Mouse (Mus musculus) C2C12 (cell line): Measurements from ENCODE around the gene Samd5. TPM values are rescaled to one million over a fixed set of nuclear protein-coding genes. Genes with fewer than 3 reads are reported as not detected.

Source experiments
- H3K27me3 ChIP-seq: one replicate; pipeline ENCODE4 v1.6.1; 2011; ENCODE audit not compliant: control insufficient read depth, insufficient read depth, insufficient read length
- H3K36me3 ChIP-seq: one replicate; pipeline ENCODE4 v1.6.1; 2011; ENCODE audit not compliant: control insufficient read depth, insufficient read depth
- H3K4me3 ChIP-seq: one replicate; pipeline ENCODE4 v1.5.1; 2011; ENCODE audit warnings: mild to moderate bottlenecking, control low read depth; ENCODE audit not compliant: poor library complexity, insufficient read depth, severe bottlenecking
- H3K79me2 ChIP-seq: one replicate; pipeline ENCODE4 v1.6.1; 2011; ENCODE audit not compliant: control insufficient read depth, insufficient read depth
- H3K79me3 ChIP-seq: one replicate; pipeline ENCODE4 v1.6.1; 2011; ENCODE audit warnings: low read depth, control low read depth
- H3ac ChIP-seq: one replicate; pipeline ENCODE3; 2011; ENCODE audit warnings: low read depth; ENCODE audit not compliant: control insufficient read depth, insufficient read length
- CEBPB ChIP-seq: IDR thresholded peaks from one replicate; pipeline ENCODE4 v1.6.1; 2011; ENCODE audit warnings: low read depth, mild to moderate bottlenecking, control low read depth, moderate library complexity
- CTCF ChIP-seq: IDR thresholded peaks from one replicate; pipeline ENCODE4 v1.5.1; 2011; ENCODE audit not compliant: control insufficient read depth, insufficient read depth, insufficient read length
- FOSL1 ChIP-seq: IDR thresholded peaks from one replicate; pipeline ENCODE4 v1.8.0; 2011; ENCODE audit warnings: mild to moderate bottlenecking, low read length; ENCODE audit not compliant: poor library complexity, insufficient read depth, severe bottlenecking
- MAX ChIP-seq: IDR thresholded peaks from one replicate; pipeline ENCODE4 v1.6.1; 2011; ENCODE audit warnings: mild to moderate bottlenecking, control low read depth
- MYOD1 ChIP-seq: IDR thresholded peaks from one replicate; pipeline ENCODE4 v1.6.1; 2011; ENCODE audit warnings: low read depth; ENCODE audit not compliant: control insufficient read depth, insufficient read length
- MYOG ChIP-seq: IDR thresholded peaks from one replicate; pipeline ENCODE4 v1.6.1; 2011; ENCODE audit not compliant: control insufficient read depth, insufficient read length; ENCODE audit errors: extremely low read depth
- USF1 ChIP-seq: IDR thresholded peaks from one replicate; pipeline ENCODE4 v1.6.1; 2011; ENCODE audit warnings: low read depth, mild to moderate bottlenecking, control low read depth, moderate library complexity
- polyA plus RNA-seq: library from polyadenylated mRNA; unstranded; fragments of >200 nt; fragmentation: generic; extraction: Trizol; gene quantifications from one replicate; pipeline ENCODE4 v1.2.1, GENCODE M21; 2012; ENCODE audit warnings: missing spikeins

The Samd5 gene
- polyA plus RNA-seq, 1 experiment, result not detected

DNA sequence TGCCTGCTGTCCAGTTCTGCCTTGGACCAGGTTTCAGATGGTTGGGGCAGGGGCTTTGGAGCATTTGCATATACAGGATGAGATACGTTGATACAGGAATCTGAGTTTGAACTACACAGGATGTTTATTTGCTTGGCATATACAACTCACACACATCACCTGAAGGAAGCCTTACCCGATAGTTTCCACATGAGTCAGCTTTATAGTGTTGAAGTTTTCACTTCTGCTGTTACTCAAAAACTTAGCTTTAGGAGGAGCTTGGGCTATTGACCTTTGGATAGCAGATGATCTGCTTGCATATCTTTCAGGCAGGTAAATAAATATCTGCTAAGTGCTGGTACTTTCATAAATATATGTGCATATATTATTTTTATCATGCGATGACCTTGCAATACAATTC, 28.6 kb downstream of the Samd5 start:
- no peak for TF ChIP-seq MAX
- no peak for TF ChIP-seq MYOG
- TF ChIP-seq FOSL1, result no peak
- TF ChIP-seq MYOD1, result no peak
- no peak for TF ChIP-seq CEBPB
- TF ChIP-seq USF1, result no peak
- TF ChIP-seq CTCF, result no peak
- no peak overlapping the region for H3K4me3 ChIP-seq
- H3K36me3 ChIP-seq, result no peaks in the 10 kb centered on the region
- H3K79me3 ChIP-seq, result no peaks in the 10 kb centered on the region
- H3K79me2 ChIP-seq, result no peaks in the 10 kb centered on the region
- H3ac ChIP-seq, result no peak overlapping the region
- no peaks in the 10 kb centered on the region for H3K27me3 ChIP-seq

DNA sequence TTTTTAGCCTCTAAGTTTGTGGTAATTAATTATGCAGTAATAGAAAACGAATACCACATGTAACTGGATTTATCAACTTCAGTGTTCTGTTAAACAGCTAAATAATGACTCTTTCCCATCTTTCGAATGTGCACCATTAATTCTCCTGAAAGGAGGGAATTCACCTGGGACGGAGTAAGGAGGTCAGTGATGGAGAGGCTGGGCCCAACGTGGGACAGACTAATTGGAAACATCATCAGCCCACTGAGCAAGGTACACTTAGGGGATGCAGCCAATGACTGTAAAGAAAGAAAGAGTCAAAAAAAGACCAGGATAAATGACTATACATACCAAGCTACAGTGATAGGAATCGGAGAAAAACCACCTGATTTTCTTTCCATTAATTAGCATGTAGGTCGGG, 31.5 kb downstream of the Samd5 start:
- TF ChIP-seq MAX, result no peak
- no peak for TF ChIP-seq CTCF
- TF ChIP-seq CEBPB, result no peak
- no peak for TF ChIP-seq MYOG
- TF ChIP-seq USF1, result no peak
- TF ChIP-seq FOSL1, result no peak
- no peak for TF ChIP-seq MYOD1

DNA sequence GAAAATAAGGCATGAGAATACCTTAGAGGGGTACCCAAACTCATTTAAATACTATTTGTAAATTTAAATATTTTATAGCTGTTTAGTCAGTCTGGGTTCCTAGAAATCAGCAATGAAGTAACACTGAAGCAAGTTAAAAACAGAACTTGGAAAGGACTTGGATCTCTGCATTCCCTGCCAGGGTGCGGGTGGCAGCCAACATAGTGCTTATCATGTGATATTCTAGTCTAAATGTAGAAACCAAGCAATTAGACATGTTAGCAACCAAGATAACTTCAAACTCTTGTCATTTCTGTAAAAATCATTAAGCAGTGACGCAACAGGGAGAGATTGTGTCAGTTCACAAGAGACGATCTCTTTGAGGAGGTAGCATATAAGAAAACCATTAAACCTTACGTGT, 32.9 kb downstream of the Samd5 start:
- no peak overlapping the region for H3ac ChIP-seq
- H3K79me2 ChIP-seq, result no peaks in the 10 kb centered on the region
- H3K4me3 ChIP-seq, result no peak overlapping the region
- no peaks in the 10 kb centered on the region for H3K36me3 ChIP-seq
- TF ChIP-seq MYOG (no peak), CEBPB (no peak), MYOD1 (no peak), USF1 (no peak), MAX (no peak), FOSL1 (no peak), CTCF (no peak)
- no peaks in the 10 kb centered on the region for H3K27me3 ChIP-seq
- no peaks in the 10 kb centered on the region for H3K79me3 ChIP-seq

More for the DNA sequence above, 31.5 kb downstream of the Samd5 start:
- H3K4me3 ChIP-seq, result no peak overlapping the region
- H3K36me3 ChIP-seq, result no peaks in the 10 kb centered on the region
- H3K79me2 ChIP-seq, result no peaks in the 10 kb centered on the region
- no peaks in the 10 kb centered on the region for H3K27me3 ChIP-seq
- no peak overlapping the region for H3ac ChIP-seq
- no peaks in the 10 kb centered on the region for H3K79me3 ChIP-seq

DNA sequence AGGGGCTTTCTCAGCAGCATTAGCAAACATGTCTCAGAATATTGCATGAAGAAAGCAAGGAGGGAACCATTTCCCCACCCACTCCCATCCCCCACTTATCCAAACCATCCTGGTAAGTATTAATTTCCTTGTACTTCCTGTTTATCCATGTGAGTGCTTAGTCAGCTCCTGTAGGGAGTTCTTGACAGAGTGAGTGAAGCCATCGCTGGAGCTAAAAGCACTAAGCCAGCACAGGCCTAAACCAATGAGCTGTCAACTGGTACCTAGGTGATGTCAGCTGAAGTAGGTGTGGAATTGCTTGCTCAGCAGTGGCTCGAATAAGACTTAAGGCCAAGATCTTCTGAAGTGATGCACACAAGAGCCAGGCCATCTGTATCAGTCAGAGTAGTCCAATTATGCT, 34.3 kb downstream of the Samd5 start:
- no peaks in the 10 kb centered on the region for H3K79me3 ChIP-seq
- H3K36me3 ChIP-seq, result no peaks in the 10 kb centered on the region
- no peaks in the 10 kb centered on the region for H3K27me3 ChIP-seq
- no peak overlapping the region for H3ac ChIP-seq
- H3K79me2 ChIP-seq, result no peaks in the 10 kb centered on the region
- TF ChIP-seq MAX (no peak), USF1 (no peak), MYOG (no peak), CEBPB (no peak), FOSL1 (no peak)
- H3K4me3 ChIP-seq, result no peak overlapping the region

DNA sequence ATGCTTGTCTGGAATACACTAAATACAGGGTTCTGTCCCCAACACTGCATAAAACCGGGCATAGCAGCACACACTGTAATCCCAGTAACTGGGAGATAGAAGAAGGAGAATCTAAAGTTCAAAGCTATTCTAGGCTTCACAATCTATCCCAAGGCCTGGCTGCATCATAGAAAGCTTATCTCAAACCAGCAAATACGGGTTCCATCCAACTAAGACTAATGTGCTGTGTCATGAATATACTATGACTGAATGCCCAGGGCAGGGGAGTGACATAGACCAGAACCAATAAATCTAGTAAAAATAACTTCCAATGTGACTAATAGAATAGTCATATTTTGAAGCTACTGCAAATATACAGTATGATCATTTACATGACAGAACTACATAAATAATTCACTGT, 35.0 kb downstream of the Samd5 start:
- no peaks in the 10 kb centered on the region for H3K36me3 ChIP-seq
- H3K79me3 ChIP-seq, result no peaks in the 10 kb centered on the region
- TF ChIP-seq MAX (no peak), USF1 (no peak), CTCF (no peak), CEBPB (no peak)
- H3K27me3 ChIP-seq, result no peaks in the 10 kb centered on the region
- no peaks in the 10 kb centered on the region for H3K79me2 ChIP-seq
- H3K4me3 ChIP-seq, result no peak overlapping the region
- H3ac ChIP-seq, result no peak overlapping the region

DNA sequence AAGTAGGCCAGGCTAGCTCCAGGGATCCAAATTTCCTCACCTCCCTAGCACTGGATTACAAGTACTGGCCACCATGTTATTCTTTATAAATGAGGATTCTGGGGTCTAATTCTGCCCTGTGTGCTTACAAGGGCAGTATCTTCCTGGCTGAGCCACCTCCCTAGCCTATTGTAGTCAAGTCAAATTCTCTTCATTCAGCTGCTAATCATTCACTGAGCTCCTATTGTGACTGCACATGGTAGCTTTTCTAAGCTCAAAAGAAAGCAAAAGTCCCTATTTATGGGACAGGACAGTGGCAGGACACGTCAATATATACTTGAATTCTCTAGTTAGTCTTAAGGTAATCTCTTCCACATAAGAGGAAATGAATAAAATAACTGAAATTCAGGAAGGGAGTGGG, 49.7 kb downstream of the Samd5 start:
- H3K36me3 ChIP-seq, result no peaks in the 10 kb centered on the region
- no peak overlapping the region for H3ac ChIP-seq
- TF ChIP-seq FOSL1, result no peak
- TF ChIP-seq MAX, result no peak
- TF ChIP-seq CTCF, result no peak
- TF ChIP-seq MYOG, result no peak
- no peak for TF ChIP-seq CEBPB
- no peak for TF ChIP-seq MYOD1
- TF ChIP-seq USF1, result no peak
- H3K79me3 ChIP-seq, result no peaks in the 10 kb centered on the region
- H3K27me3 ChIP-seq, result no peaks in the 10 kb centered on the region
- H3K4me3 ChIP-seq, result no peak overlapping the region
- no peaks in the 10 kb centered on the region for H3K79me2 ChIP-seq
